Mouse (Mus musculus) liver, embryonic 16.5 days (tissue): ENCODE measurements at regions not wholly inside any gene's neighbourhood (a gene's known extent, or its start where the extent isn't known, plus 50 kb on each side); places are given as distances from the start of the nearest gene placed in this dataset.

Source experiments
- ATAC-seq: fragments of 200-750 bp; cut with Nextera tagmentation; 2 replicates; pipeline ENCODE4 v1.8.0; 2017; ENCODE audit warnings: low read depth, mild to moderate bottlenecking, moderate number of reproducible peaks, moderate library complexity
- H3K27ac ChIP-seq: fragments of 300-500 bp; sonication (generic); 2 replicates; pipeline ENCODE4 v1.5.1; 2014; ENCODE audit warnings: mild to moderate bottlenecking, low read length
- H3K27me3 ChIP-seq: fragments of 300-500 bp; sonication (generic); 2 replicates; pipeline ENCODE4 v1.6.1; 2014; ENCODE audit warnings: low read depth, low read length, mixed read lengths; ENCODE audit not compliant: control insufficient read depth, insufficient read depth
- H3K36me3 ChIP-seq: fragments of 300-500 bp; sonication (generic); 2 replicates; pipeline ENCODE4 v1.6.1; 2014; ENCODE audit warnings: mild to moderate bottlenecking; ENCODE audit not compliant: control insufficient read depth, insufficient read depth
- H3K4me1 ChIP-seq: fragments of 300-500 bp; sonication (generic); 2 replicates; pipeline ENCODE4 v1.6.1; 2014; ENCODE audit warnings: low read depth, low read length, mixed read lengths; ENCODE audit not compliant: control insufficient read depth
- H3K4me2 ChIP-seq: fragments of 300-500 bp; sonication (generic); 2 replicates; pipeline ENCODE4 v1.6.1; 2014; ENCODE audit warnings: low read depth, low read length, mixed read lengths
- H3K4me3 ChIP-seq: fragments of 300-500 bp; sonication (generic); 2 replicates; pipeline ENCODE4 v1.5.1; 2014; ENCODE audit warnings: low read depth, mild to moderate bottlenecking, low read length
- H3K9ac ChIP-seq: fragments of 300-500 bp; sonication (generic); 2 replicates; pipeline ENCODE4 v1.6.1; 2014; ENCODE audit warnings: low read depth, low read length
- H3K9me3 ChIP-seq: fragments of 300-500 bp; sonication (generic); replicated peaks from 2 replicates; pipeline ENCODE4 v1.6.1; 2016; ENCODE audit warnings: low read length; ENCODE audit not compliant: control insufficient read depth
- WGBS: fragments of 180-500 bp; shearing (Covaris S2); extraction: QIAGEN DNeasy Blood & Tissue Kit; methylation state at CpG from one replicate; pipeline ENCODE4 v1.1.7; 2014; ENCODE audit not compliant: insufficient replicate concordance; 5-methylcytosine and 5-hydroxymethylcytosine counted together

DNA sequence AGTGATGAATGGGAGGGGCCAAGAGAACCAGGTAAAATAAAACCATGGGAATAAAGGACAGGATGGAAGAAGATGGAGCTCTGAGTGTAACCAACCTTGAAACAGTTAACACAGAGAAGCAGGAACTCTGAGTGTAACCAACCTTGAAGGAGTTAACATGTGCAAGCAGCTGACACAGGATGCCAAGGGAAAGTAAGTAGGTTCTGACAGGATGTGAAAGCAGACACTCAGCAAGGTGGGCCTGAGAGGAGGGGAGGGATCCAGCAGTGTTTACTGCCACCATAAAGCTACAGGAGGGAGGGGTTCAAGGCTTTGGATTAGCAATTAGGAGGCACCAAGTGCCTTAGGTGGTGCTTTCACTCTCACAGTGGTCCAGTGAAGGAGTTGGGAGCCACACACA, 213.3 kb downstream of the Gm21750 start:
- Histone ChIP-seq H3K27me3 (no peaks in the 10 kb centered on the region), H3K27ac (no peak overlapping the region), H3K36me3 (no peaks in the 10 kb centered on the region), H3K4me2 (no peak overlapping the region), H3K9ac (no peak overlapping the region), H3K4me3 (no peak overlapping the region), H3K4me1 (no peaks in the 10 kb centered on the region), H3K9me3 (no peaks in the 10 kb centered on the region)
- ATAC-seq: no peak

DNA sequence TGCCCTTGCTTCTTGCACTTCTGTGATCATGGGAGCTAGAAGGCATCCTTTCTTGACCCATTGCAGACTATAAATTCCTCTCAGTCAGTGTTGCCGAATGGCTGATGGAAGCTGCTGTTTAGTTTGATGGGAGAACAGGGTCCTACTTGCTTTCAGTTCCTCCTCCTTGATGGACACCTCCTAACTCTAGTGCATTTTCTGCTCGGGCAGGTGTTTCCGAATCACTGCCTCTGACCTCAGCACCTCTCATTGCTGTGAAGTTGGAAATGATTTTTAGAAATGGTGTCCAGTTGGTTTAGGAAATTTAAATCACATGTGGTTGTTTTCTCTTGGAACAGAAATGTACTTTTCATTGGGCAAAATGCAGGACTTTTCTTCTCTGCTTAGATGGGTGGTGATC, 214.9 kb downstream of the Gm21750 start:
- H3K4me2 ChIP-seq: no peak overlapping the region
- no peak overlapping the region for H3K27ac ChIP-seq
- WGBS: 65% methylated on average over 3 of the region's 3 CpGs
- no peaks in the 10 kb centered on the region for H3K9me3 ChIP-seq
- H3K4me1 ChIP-seq: no peaks in the 10 kb centered on the region
- no peaks in the 10 kb centered on the region for H3K27me3 ChIP-seq
- no peak overlapping the region for H3K4me3 ChIP-seq
- H3K36me3 ChIP-seq: no peaks in the 10 kb centered on the region
- H3K9ac ChIP-seq: no peak overlapping the region
- no peak for ATAC-seq

DNA sequence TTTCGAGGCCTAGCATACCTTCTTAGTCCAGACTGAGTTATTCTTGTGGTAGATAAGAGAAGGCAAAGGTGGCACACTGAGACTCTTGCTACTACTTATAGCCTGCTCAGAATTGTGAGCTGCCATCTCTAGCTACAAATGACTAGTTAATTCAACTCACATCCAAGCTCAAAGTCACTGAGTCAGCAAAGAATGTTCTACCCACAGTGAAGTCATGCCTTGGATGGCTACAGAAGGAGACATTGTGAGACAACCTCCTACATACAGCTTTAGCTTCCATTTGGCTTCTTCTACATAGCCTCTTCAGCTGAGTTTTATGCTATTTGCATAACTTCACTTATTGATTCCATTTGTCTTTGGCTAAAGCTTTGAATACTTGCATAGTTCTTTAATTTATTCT, 217.2 kb downstream of the Gm21750 start:
- H3K9me3 ChIP-seq: no peaks in the 10 kb centered on the region
- no peak overlapping the region for H3K27ac ChIP-seq
- H3K27me3 ChIP-seq: no peaks in the 10 kb centered on the region
- WGBS: 41% methylated on average over 1 of the region's 1 CpGs
- no peak overlapping the region for H3K4me3 ChIP-seq
- H3K4me1 ChIP-seq: no peaks in the 10 kb centered on the region
- ATAC-seq: no peak
- no peak overlapping the region for H3K4me2 ChIP-seq
- H3K36me3 ChIP-seq: no peaks in the 10 kb centered on the region
- no peak overlapping the region for H3K9ac ChIP-seq

GRCm38 (mm10) chr14:73878866-73879419, 217.9 kb downstream of the Gm21750 start:
- ATAC-seq: no peak
- WGBS: 47% methylated on average over 3 of the region's 3 CpGs

DNA sequence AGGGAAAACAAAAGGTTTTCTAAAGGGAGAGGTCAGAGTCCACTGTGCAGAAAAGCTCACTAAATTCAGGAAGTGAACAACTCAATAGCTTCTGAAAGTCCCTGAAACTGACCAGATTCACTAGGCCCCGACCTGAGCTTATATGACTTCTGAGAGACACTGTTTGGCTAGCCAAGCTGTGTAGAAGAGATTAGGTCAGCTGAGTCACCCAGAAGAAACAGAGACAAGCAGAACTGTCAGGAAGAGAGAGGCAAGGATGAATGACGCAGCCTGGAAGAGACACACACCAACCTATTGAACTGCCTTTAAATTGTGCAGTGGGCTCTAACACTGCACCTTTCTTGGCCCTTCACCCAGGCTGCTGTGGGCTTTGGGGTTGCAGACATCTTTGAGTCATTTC, 230.4 kb downstream of the Gm21750 start:
- Histone ChIP-seq H3K27ac (no peak overlapping the region), H3K4me1 (no peaks in the 10 kb centered on the region), H3K4me3 (no peak overlapping the region), H3K36me3 (no peaks in the 10 kb centered on the region), H3K27me3 (no peaks in the 10 kb centered on the region), H3K9me3 (no peaks in the 10 kb centered on the region), H3K4me2 (no peak overlapping the region), H3K9ac (no peak overlapping the region)
- ATAC-seq: no peak
- 43% methylated on average over 2 of the region's 2 CpGs for WGBS

More at GRCm38 (mm10) chr14:73878866-73879419, 217.9 kb downstream of the Gm21750 start:
- Histone ChIP-seq H3K9me3 (no peaks in the 10 kb centered on the region), H3K27ac (no peak overlapping the region), H3K9ac (no peak overlapping the region), H3K36me3 (no peaks in the 10 kb centered on the region), H3K4me1 (no peaks in the 10 kb centered on the region), H3K4me3 (no peak overlapping the region), H3K27me3 (no peaks in the 10 kb centered on the region), H3K4me2 (no peak overlapping the region)

DNA sequence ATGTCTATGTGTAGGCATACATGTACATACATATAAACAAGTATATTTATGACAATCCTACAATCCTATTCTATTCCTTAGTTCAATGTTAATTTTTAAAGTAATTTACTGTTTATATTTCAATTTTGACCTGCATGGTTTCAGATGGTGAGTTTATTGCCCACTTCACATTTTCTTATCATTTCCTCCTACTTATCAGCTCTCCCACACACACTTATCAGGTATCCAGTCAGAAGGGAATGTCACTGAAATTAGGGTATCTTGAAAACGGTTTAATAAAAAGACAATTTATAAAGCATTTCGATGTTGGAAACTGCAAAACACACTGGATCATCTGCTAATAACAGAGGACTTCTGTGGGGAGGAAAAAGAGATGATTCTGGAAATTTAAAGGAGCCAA, 233.8 kb downstream of the Gm21750 start:
- Histone ChIP-seq H3K9ac (no peak overlapping the region), H3K4me1 (no peaks in the 10 kb centered on the region), H3K4me2 (no peak overlapping the region), H3K27me3 (no peaks in the 10 kb centered on the region), H3K9me3 (no peaks in the 10 kb centered on the region), H3K36me3 (no peaks in the 10 kb centered on the region), H3K4me3 (no peak overlapping the region), H3K27ac (no peak overlapping the region)
- ATAC-seq: no peak
- WGBS: 30% methylated on average over 2 of the region's 2 CpGs

- ATAC-seq: no peak
- Histone ChIP-seq H3K36me3 (no peaks in the 10 kb centered on the region), H3K4me3 (no peak overlapping the region), H3K9me3 (no peaks in the 10 kb centered on the region), H3K27ac (no peak overlapping the region), H3K4me2 (no peak overlapping the region), H3K4me1 (no peaks in the 10 kb centered on the region), H3K9ac (no peak overlapping the region), H3K27me3 (no peaks in the 10 kb centered on the region)
- 17% methylated on average over 3 of the region's 3 CpGs for WGBS
These were observed 234.2 kb downstream of the Gm21750 start for GRCm38 (mm10) chr14:73895266-73895665.

GRCm38 (mm10) chr14:73899078-73899477, 238.1 kb downstream of the Gm21750 start:
- H3K4me1 ChIP-seq: no peaks in the 10 kb centered on the region
- no peak overlapping the region for H3K9ac ChIP-seq
- no peak overlapping the region for H3K27ac ChIP-seq
- no peaks in the 10 kb centered on the region for H3K27me3 ChIP-seq
- H3K4me2 ChIP-seq: no peak overlapping the region
- no peak for ATAC-seq
- no peak overlapping the region for H3K4me3 ChIP-seq
- H3K36me3 ChIP-seq: no peaks in the 10 kb centered on the region
- H3K9me3 ChIP-seq: no peaks in the 10 kb centered on the region

GRCm38 (mm10) chr14:73902085-73902713, 241.2 kb downstream of the Gm21750 start:
- H3K36me3 ChIP-seq: no peaks in the 10 kb centered on the region
- no peak overlapping the region for H3K27ac ChIP-seq
- ATAC-seq: no peak
- H3K4me3 ChIP-seq: no peak overlapping the region
- no peaks in the 10 kb centered on the region for H3K27me3 ChIP-seq
- no peaks in the 10 kb centered on the region for H3K4me1 ChIP-seq
- no peak overlapping the region for H3K4me2 ChIP-seq
- H3K9ac ChIP-seq: no peak overlapping the region
- 51% methylated on average over 6 of the region's 6 CpGs for WGBS
- no peaks in the 10 kb centered on the region for H3K9me3 ChIP-seq
